ENCODE assay signal across 17 mouse cellular contexts in genomic region chr7:35059467-35059866, GRCm38 (mm10). TPM values are rescaled to one million over a fixed set of nuclear protein-coding genes. Genes with fewer than 3 reads are reported as not detected.
DNase-seq lines count a peak whose midpoint lies in the region; ATAC-seq and TF ChIP-seq lines count a peak whose summit lies in the region.
"Had no signal": no experiment of that assay in that cellular context is flagged by ENCODE, and none has a peak within 500 bp of the region (broad histone marks: within the 10 kb centered on the region; RNA-seq: fewer than 3 reads in every experiment).

No protein-coding gene starts in this region.

- no peak overlapping the region for H3K4me3 ChIP-seq in intestine, postnatal 0 days (ENCODE audit: low read depth, low read length)
- H3K4me3 ChIP-seq in intestine, embryonic 16.5 days (ENCODE audit: low read length) = no peak overlapping the region
- H3K4me3 ChIP-seq in lung, postnatal 0 days (ENCODE audit: low read depth, low read length) = no peak overlapping the region
- H3K4me3 ChIP-seq: forebrain, embryonic 12.5 days; hindbrain, embryonic 15.5 days; liver, embryonic 13.5 days; neural tube, embryonic 13.5 days had no signal

- TF ChIP-seq EP300 in lung, postnatal 0 days (IDR thresholded peaks at IDR 0.05) = no peak

- ATAC-seq in intestine, postnatal 0 days = no peak
- no peak for ATAC-seq in intestine, embryonic 16.5 days
- ATAC-seq in lung, postnatal 0 days = no peak
- ATAC-seq: Patski had no signal

- 0 out of 2 replicates have a peak, but pooled peaks cover 9% of the 10 kb centered on the region for H3K4me1 ChIP-seq in intestine, postnatal 0 days (replicated peaks; ENCODE audit: control insufficient read depth, insufficient read depth, low read length)
- peaks cover 14% of the 10 kb centered on the region for H3K4me1 ChIP-seq in intestine, embryonic 16.5 days (ENCODE audit: control insufficient read depth, insufficient read depth, low read length)
- peaks cover 3% of the 10 kb centered on the region; the same call in 1 of the 2 replicates for H3K4me1 ChIP-seq in lung, postnatal 0 days (ENCODE audit: insufficient read depth, low read depth, low read length)

- no peak overlapping the region for H3K9ac ChIP-seq in intestine, postnatal 0 days (ENCODE audit: low read depth, low read length)
- H3K9ac ChIP-seq in intestine, embryonic 16.5 days (ENCODE audit: low read depth, low read length) = no peak overlapping the region
- H3K9ac ChIP-seq in lung, postnatal 0 days (replicated peaks; ENCODE audit: low read depth) = no peak overlapping the region
- H3K9ac ChIP-seq: forebrain, embryonic 12.5 days; hindbrain, embryonic 15.5 days; liver, embryonic 13.5 days; neural tube, embryonic 13.5 days had no signal

- no peaks in the 10 kb centered on the region for H3K27me3 ChIP-seq in intestine, postnatal 0 days (replicated peaks; ENCODE audit: control insufficient read depth, insufficient read depth, low read length)
- no peaks in the 10 kb centered on the region for H3K27me3 ChIP-seq in intestine, embryonic 16.5 days (replicated peaks; ENCODE audit: control insufficient read depth, insufficient read depth, low read length)
- H3K27me3 ChIP-seq in lung, postnatal 0 days (replicated peaks; ENCODE audit: insufficient read depth, low read length) = no peaks in the 10 kb centered on the region
- H3K27me3 ChIP-seq: forebrain, embryonic 12.5 days; hindbrain, embryonic 15.5 days; liver, embryonic 13.5 days; neural tube, embryonic 13.5 days; Patski had no signal

- H3K9me3 ChIP-seq in intestine, postnatal 0 days (ENCODE audit: control insufficient read depth) = no peaks in the 10 kb centered on the region
- H3K9me3 ChIP-seq in intestine, embryonic 16.5 days (ENCODE audit: control insufficient read depth, low read length) = peaks cover 6% of the 10 kb centered on the region; the same call in 1 of the 2 replicates
- H3K9me3 ChIP-seq in lung, postnatal 0 days (ENCODE audit: low read length) = no peaks in the 10 kb centered on the region
- H3K9me3 ChIP-seq: forebrain, embryonic 12.5 days; hindbrain, embryonic 15.5 days; liver, embryonic 13.5 days; neural tube, embryonic 13.5 days had no signal

- no peaks in the 10 kb centered on the region for H3K36me3 ChIP-seq in intestine, postnatal 0 days (ENCODE audit: control insufficient read depth, insufficient read depth)
- H3K36me3 ChIP-seq in intestine, embryonic 16.5 days (ENCODE audit: control insufficient read depth, insufficient read depth, low read length) = no peaks in the 10 kb centered on the region
- no peaks in the 10 kb centered on the region for H3K36me3 ChIP-seq in lung, postnatal 0 days (ENCODE audit: insufficient read depth, low read length)
- H3K36me3 ChIP-seq: forebrain, embryonic 12.5 days; hindbrain, embryonic 15.5 days; liver, embryonic 13.5 days; neural tube, embryonic 13.5 days had no signal

- no peak overlapping the region for H3K27ac ChIP-seq in intestine, postnatal 0 days (ENCODE audit: low read depth, low read length)
- no peak overlapping the region for H3K27ac ChIP-seq in intestine, embryonic 16.5 days (ENCODE audit: low read length)
- no peak overlapping the region for H3K27ac ChIP-seq in lung, postnatal 0 days (ENCODE audit: low read length)
- H3K27ac ChIP-seq: forebrain, embryonic 12.5 days; hindbrain, embryonic 15.5 days; liver, embryonic 13.5 days; neural tube, embryonic 13.5 days had no signal

- TF ChIP-seq CTCF in intestine, postnatal 0 days (IDR thresholded peaks at IDR 0.05; ENCODE audit: low read depth) = peak; percentile 36
- TF ChIP-seq CTCF in lung, postnatal 0 days (IDR thresholded peaks at IDR 0.05) = peak; percentile 49

- WGBS in intestine, postnatal 0 days = 74% methylated on average over 5 of the region's 5 CpGs
- 71% methylated on average over 5 of the region's 5 CpGs for WGBS in intestine, embryonic 16.5 days
- 60% methylated on average over 5 of the region's 5 CpGs for WGBS in lung, postnatal 0 days

- H3K4me2 ChIP-seq in intestine, postnatal 0 days (replicated peaks; ENCODE audit: low read depth) = no peak overlapping the region
- no peak overlapping the region for H3K4me2 ChIP-seq in intestine, embryonic 16.5 days (ENCODE audit: low read depth, low read length)
- no peak overlapping the region for H3K4me2 ChIP-seq in lung, postnatal 0 days (replicated peaks; ENCODE audit: low read depth, low read length)
- H3K4me2 ChIP-seq: forebrain, embryonic 12.5 days; heart, embryonic 11.5 days; hindbrain, embryonic 15.5 days; liver, embryonic 13.5 days; neural tube, embryonic 13.5 days had no signal

- DNase-seq in lung, postnatal 0 days (ENCODE audit: low spot score) = no peak
- DNase-seq in lung, postnatal 36 days = no peak
- peak; percentile 11 for DNase-seq in NIH3T3 (ENCODE audit: low read depth)
- no peak for DNase-seq in thymus, postnatal 14 days
- DNase-seq in right cerebral cortex, postnatal 25 days = no peak
- DNase-seq: cerebellum, postnatal 14 days; gastrocnemius, postnatal 25 days; liver, embryonic 13.5 days; lung, postnatal 14 days; thymus, postnatal 4 days had no signal

RNA-seq across cellular contexts. Expression of gene Cebpg, which starts 3.1 kb away (rescaled TPM):
- polyA plus RNA-seq in intestine, postnatal 0 days (2015; fragmentation: Nextera tagmentation; extraction: Ambion mirVana) = 52.4 and 58.4 TPM in 2 replicates
- polyA plus RNA-seq in intestine, embryonic 16.5 days (2015; fragmentation: Nextera tagmentation; extraction: Ambion mirVana) = 43.4 and 46.4 TPM in 2 replicates
- 46.7 and 47.4 TPM in 2 replicates for polyA plus RNA-seq in lung, postnatal 0 days (2015; fragmentation: Nextera tagmentation; extraction: Ambion mirVana)

RNA-seq across cellular contexts. Expression of gene Cebpa, which starts 59.6 kb away (rescaled TPM):
- 25.1 and 28.0 TPM in 2 replicates for polyA plus RNA-seq in intestine, postnatal 0 days (2015; fragmentation: Nextera tagmentation; extraction: Ambion mirVana)
- 9.9 and 11.7 TPM in 2 replicates for polyA plus RNA-seq in intestine, embryonic 16.5 days (2015; fragmentation: Nextera tagmentation; extraction: Ambion mirVana)
- polyA plus RNA-seq in lung, postnatal 0 days (2015; fragmentation: Nextera tagmentation; extraction: Ambion mirVana) = 28.9 and 29.8 TPM in 2 replicates
